Mouse (Mus musculus) frontal cortex, postnatal 25 days (tissue): ENCODE data around the gene Sppl3.
A peak's percentile ranks its signal among the peaks of the same experiment; 100 is the strongest.
"Not testable (repeated sequence)": the region's sequence is repeated elsewhere in the genome, so short reads cannot be mapped to it uniquely, and the experiment has no call there.

Experiments used
- DNase-seq, 2 experiments: peaks; one replicate each; pipeline ENCODE4 v3.0.0; 2022; ENCODE audit warnings: low spot score in 2 of 2

Gene Sppl3

DNA sequence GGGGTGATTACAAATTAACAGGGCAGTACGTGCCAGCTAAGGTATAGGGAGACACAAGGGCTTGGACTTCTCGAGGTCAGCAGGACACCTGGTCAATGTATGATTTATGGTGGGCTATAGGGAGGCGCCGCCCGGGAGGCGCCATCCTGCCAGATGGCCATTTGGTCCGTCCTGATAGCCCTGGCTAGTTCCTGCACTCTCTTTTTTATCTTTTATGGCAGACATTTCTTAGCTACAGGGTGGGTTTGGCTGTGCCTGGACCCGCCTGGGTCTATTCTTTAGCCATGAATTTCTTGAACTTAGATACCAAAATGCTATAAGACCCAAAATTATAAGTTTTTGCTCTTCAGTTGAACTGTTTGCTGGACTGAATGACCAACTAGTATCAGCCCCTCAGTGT is 62.4 kb downstream of the Sppl3 start:
- DNase-seq: not testable (repeated sequence)

DNA sequence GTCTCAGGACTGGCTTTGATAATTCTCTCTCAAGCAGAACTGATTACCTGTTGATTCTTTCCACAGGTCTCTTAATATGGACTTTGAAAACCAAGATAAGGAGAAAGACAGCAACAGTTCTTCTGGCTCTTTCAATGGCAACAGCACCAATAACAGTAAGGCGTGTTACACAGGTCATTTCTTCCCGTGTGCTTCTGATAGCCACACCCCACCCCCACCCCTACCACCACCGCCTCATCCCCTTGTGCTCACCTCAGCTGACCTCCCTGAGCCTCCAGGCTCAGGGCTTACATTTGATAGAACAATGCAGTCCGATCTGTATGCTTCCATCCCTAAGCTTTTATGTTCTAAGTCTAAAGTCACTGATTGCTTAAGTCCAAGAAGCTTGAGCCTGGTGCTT is 63.8 kb downstream of the Sppl3 start:
- DNase-seq: no peak

DNA sequence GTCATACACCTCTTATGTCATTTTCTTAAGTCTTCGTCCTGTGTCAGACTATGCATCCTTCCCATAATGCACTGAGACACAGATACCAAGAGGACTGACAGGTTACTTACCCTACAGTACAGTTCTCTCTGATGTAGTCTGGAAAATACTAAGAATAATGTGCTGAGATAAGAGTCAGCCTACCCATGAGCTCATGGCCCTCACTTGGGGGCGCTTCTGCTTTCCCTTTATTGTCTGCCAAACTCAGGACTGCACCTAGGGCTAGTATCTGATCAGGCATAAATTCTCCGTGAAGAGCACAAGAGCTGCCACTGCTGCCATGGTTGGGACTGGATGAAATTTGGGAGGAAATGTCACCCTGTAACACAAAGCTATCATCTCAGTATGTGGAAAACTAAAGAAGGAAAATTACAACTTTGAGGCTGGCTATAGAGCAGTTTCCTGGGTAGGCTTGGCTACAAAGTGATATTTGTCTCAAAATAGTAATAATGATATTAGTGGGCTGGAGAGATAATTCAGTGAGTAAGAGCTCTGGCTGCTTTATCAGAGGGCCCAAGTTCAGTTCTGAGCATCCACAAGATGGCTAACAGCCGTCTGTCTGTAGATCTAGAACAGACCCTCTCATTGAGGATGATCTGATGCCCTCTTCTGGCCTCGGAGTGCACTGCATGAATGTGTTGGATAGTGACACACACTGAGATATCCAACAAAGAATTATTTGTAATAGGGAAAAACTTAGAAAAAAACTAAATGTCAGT is 65.4 kb downstream of the Sppl3 start:
- DNase-seq: peak; percentile 39 to 56

DNA sequence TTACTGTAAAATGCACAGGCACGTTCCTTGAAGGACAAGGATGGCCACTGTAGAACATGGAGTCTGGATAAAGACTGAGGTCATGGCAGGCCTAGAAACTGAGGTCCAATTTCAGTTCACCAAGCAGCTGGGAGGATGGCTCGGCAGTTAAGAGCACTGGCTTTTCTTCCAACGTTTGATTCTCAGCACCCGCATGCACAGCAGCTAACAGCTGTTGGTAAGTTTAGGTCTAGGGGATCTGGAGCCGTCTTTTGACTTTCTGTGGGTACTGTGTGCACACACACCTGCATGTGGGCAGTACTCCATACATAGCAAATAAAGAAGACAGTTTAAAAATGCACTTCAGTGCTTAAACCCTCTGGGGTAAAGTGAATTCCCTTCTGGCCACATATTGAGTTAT is 70.7 kb downstream of the Sppl3 start:
- DNase-seq: no peak

DNA sequence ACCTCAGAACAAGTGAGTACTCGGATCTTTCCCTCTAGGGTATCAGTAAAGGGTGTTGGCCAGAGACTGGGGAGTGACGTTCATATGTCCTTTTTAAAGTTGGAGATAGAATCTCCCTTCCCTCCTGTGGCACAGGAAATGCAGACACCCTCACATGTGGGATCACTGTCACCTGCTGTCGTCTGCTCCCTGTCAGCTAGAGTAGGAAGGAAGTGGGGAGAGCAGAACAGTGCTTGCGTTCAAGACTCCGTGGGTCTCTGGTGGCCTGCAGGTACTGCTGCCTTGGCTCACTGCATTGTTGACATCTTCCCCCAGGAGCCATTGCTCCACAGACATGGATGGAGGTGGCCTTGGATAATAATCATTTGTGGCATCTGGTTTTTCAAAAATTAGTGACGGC is 72.6 kb downstream of the Sppl3 start:
- DNase-seq: no peak

DNA sequence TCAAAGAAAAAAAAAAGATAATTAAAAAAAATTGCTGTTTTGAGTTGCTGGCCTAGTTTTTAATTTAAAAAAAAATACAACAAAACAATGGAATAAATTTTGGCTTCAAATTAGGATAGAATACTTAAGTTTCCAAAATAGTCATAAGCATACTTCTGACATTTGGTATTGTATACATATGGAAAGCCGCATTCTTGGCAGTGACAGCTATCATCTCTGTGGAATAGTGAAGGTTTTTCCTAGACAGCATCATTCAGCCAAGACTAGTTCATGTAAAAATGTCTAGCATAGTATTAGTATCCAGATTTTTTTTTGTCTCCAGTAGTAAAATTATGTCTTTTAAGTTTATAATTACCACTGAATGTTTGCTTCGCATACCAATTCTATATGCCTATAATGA is 74.7 kb downstream of the Sppl3 start:
- DNase-seq: no peak

DNA sequence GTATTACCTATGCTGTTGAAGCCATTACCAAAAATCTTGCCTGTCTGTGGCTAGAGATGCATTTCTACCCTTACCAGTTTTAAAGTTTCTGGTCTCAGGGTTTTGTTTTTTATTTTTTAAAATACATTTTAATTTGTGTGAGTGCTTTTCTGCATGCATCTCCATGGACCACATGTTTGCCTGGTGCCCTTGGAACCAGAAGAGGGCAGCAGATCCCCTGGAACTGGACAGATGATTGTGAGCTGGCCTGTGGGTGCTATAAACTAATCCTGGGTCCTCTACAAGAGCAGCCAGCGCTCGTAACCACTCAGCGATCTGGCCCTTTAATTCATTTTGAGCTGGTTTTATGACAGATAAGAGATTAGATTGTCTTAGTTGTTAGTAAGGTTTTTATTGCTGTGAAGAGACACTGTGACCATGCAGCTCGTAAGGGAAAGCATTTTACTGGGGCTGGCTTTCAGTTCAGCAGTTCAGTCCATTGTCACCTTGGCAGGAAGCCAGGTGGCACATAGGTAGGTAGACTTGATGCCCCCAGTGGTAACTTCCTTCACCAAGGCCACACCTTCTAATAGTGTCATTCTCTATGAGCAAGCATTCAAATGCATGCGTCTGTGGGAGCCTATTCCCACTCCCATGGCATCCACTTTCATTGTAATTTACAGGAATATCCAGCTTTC is 78.8 kb downstream of the Sppl3 start:
- DNase-seq: no peak

DNA sequence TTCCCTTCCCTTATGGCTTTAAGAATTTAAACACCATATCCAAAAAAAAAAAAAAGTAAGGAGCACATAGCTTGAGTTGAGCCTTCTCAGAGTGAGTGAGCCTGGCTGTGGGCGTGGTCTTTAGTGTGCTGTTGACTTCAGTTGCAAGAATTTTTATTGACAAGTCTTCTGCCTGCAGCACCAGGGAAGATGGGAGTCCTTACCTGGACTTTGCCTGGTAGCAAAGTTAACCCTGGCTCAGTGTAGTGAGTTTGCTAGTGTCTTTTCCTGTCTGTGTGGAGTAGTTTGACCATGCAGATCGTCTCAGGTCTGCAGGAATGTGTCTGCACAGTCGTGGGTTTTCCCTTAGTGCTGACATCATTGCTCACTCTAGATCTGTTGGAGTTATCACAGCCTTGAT is 80.1 kb downstream of the Sppl3 start:
- no peak for DNase-seq

DNA sequence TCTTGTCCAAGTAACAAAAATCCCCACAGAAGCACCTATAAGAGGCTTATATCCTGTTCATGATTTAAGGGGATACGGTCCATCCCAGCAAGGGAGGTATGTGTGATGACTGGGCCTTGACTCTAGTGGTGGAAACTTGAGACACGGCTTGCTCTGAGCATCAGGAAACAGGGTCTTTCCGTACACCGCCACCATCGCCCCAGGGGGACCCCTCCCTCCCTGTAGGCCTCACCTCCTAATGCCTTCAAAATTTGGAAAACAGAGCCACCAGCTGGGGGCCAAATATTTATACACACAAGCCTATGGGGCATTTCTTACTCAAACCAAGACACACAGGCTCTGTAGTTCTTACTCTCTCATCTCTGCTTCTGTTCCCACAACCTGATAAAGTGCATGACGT is 80.8 kb downstream of the Sppl3 start:
- no peak for DNase-seq

DNA sequence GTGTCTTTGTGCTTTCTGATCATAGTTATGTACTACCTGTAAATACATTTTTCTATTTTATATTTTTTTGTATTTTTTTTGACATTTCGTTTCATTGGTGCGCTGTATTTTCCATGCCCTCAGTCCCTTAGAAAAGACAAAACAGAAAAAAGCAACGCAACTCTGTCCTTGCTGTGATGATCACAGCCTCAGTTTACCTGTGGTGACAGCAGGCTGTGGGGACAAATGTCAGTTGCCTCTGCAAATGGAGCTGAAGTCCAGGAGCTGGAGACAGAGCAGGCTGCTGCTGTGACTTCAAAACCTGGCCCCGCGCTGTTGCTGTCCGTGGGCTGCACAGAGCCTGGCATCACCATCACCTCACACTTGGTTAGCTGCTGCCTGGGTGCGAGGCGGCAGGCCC is 87.3 kb downstream of the Sppl3 start, which contains the start of gene Gm10401:
TSS of gene Gm10401 (minus strand) at position 101 of the 400 bp plus-strand sequence.
- no peak for DNase-seq

DNA sequence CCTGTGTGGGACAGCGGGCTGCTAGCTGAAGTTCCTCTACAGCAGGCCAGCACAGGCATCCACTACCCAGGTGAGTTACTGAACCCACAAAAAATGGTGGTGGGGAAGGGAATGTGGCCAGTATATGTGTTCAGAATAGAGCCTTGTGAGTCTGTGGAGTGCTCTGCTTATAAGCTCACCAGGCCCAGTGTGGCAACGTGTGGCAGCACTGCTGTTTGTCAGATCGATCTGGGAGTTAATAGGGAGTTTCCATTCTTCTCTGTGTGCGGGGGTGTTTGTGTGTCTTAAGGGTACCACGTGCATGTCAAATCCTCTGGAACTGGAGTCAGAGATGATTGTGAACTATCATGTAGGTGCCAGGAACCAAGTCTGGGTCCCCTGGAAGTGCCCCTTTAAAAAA is 88.6 kb downstream of the Sppl3 start:
- DNase-seq: no peak

DNA sequence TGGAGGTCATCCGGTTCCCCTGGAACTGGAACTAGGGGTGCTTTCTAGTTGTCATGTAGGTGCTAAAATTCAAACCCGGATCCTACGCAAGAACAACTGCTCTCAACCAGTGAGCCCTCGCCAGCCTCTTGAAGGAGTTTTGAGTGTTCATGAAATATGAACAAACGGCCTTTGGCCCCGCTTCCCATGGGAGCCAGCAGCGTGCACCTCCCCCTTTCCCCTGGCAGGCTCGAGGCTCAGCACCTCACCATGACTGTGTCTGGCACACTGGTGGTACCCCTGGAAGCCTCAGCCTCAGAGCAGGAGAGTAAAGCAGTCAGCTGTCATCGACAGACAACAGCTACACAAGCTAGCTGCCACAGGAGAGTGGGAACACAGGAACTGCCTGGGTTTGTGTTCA is 89.1 kb downstream of the Sppl3 start:
- DNase-seq: no peak

DNA sequence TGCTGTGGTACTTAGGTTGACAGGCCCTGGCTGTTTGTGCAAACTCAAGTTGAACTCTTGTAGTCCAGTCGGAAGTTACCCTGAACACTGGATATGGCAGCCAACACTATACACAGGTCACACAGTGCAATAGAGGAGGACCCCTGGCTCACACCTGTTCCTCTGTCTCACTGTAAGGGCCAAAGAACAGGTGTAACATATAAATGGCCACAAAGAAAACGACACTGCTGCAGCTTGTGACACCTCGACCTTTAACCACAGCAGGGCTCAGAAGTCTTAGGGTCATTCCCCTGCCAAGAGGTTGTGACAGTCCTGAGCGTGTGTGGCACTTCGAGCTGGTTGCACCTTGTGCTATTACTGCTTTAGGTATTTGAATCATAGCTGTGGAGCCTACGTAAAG is 89.5 kb downstream of the Sppl3 start:
- DNase-seq: no peak

DNA sequence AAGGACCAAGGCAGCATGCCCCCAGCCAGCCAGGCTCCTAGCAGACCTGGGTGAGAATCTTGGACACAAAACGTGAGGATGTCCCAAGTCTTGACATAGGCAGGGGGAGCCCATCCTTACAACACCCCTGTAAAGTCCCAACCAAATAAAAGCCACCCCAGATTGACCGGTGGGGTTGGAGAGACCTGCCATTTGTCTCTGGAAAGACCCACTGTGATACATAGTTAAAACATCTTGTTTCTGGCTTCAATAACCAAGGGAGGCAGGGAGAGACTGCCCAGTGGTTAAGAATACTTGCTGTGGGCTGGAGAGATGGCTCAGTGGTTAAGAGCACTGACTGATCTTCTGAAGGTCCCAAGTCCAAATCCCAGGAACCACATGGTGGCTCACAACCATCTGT is 91.3 kb downstream of the Sppl3 start:
- DNase-seq: no peak

DNA sequence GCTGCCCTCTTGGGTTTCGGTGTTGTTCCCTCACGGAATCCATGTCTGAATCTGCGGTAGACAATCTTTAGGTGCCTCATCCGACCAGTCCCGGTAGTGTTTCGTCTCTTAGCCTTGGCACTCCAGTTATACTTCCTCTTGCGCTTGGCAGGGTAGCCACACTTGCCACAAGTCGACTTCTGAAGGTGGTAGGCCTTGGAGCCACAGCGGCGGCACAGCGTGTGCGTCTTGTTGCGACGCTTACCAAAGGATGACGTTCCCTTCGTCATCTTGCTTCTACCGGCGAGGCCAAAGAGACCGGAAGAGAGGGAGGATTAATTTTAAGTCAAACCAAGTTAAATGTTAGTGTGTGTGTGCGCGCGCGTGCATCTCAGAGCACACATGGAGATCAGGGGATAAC is 92.3 kb downstream of the Sppl3 start:
- not testable (repeated sequence) for DNase-seq

DNA sequence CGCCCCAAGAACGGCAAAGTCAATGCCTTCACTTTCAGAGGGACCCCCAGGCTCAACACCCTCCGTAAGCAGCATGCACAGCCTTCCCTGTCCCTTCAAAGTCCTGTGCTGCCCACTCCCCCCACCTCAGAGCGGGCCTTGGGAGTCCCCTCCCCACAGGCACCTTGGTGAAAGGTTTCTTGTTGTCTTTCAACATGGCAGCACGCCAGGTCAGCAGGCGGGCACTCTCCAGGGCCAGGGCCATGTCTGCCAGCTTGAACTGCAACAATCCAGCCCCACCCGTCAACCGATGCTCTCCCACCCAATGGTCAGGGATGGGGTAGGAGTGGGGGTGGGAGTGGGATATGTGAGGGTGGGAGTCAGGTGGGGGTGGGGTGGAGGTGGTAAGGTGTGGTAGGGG is 100.2 kb downstream of the Sppl3 start:
- no peak for DNase-seq

DNA sequence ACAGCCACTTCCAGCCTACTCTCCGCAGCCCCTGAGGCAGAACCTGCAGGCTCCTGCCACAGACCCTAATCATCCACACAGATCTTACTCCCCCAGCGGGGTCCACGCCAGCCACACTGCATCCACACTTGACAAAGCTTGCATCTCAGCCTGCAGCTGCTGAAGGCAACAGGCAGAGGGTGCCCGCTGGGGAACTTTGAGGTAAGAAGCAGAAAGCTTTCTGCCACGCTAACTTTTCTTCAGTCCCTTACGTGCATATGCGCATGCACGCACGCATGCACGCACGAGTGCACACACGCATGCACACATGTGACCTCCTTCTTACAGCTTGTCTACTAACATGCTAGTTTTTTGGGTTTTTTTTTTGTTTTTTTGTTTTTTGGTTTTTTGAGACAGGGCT is 102.3 kb downstream of the Sppl3 start:
- no peak for DNase-seq

DNA sequence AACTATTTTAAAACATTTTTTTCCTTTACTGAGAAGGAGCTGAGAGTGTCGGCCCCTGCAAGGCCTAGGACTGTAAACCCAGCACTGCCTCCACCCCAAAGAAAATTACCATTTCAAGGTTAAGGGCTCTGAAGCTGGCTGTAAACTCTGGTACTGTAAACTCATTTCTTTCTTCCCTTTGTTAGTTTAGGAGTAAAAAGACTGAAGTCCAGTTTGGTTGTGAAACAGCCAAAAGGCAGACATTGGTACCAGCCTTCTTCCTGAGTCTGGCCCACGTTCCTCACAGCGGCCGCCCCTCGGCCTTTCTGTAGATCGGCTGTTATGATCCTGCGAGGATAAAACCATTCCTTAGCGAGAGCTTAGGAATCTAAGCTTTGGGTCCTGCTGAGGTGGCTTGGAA is 103.6 kb downstream of the Sppl3 start:
- DNase-seq: no peak

DNA sequence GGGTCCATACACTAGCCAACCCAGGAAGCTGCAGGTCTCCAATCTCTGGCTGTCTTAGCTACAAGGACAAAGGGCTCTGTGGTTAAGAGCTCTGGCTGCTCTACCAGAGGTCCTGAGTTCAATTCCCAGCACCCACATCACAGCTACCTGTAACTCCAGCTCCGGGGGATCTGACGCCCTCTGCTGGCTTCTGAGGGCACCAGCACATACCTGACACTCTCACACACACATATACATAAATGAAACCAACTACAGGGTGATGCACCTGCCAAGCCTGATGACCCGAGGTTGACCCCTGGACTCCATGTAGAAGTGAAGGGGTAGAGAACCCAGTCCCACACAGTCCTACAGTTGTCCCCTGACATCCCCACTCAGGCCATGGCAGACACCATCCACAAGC is 105.5 kb downstream of the Sppl3 start:
- DNase-seq: no peak

DNA sequence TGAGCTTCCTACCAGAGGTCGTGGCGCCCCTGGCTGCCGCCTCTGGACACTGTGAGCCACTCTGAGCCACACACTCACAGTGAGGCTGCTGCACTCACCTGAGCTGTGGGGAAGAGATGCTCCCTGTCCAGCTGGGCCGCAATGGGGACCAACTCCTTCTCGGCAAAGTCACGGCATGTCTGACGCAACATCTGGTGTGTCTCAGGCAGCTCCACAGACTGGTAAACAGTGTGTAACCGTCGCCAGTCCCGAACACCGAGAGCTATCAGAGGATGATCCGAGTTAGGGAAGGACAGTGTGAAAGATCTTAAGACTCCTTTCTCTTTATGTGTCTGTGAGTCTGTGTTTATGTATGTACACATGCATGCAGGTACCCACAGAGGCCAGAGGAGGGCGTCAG is 106.5 kb downstream of the Sppl3 start:
- DNase-seq: no peak

DNA sequence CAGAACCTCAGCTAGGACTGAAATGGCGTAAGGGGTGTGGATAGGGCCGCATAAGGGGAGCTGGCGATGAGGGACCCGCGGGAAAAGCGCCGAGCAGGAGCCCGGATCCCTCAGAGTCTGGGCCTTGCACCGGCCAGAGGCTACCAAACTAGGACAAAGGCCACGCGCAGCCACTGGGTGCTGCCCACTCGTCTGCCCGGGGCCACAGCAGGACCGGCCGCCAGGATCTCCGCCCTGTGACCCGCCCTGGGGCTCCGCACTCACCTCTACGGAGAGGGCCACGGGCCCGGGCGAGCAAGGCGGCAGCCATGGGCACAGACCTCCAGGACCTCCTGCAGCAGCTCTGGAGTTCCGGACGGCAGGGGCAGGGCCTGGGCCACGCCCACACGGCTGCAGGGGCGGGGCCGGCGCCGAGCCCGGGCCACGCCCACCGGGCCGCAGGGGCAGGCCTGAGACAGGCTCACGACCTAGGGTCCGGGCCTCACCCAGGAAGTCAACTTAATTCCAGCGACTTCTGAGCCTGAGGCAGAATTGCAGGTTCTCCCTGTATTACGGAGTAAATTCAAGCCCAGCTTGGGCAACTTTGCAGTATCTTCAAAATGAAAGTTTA is 108.1 kb downstream of the Sppl3 start, which contains the start of gene Acads:
TSS of gene Acads (minus strand) at position 386 of the 610 bp plus-strand sequence.
- DNase-seq: peak in 1 of 2 experiments; percentile 27

DNA sequence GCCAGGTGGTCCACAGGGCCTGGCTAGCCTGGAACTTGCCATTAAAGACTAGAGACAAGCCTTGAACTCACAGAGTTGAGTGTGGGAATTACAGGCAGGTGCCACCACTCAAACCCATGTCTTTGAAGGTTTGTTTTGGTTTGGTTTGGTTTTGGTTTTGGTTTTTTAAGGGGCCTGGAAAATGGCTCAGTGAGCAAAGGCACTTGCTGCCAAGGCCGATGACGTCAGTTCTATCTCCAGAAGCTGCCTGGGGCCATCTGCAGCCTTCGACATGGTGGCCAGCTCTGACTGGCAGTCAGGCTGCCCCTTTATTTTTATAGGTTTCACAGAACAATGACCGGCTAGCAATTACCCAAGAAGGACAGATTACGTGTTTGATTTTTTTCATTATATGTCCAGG is 110.0 kb downstream of the Sppl3 start:
- DNase-seq: no peak

DNA sequence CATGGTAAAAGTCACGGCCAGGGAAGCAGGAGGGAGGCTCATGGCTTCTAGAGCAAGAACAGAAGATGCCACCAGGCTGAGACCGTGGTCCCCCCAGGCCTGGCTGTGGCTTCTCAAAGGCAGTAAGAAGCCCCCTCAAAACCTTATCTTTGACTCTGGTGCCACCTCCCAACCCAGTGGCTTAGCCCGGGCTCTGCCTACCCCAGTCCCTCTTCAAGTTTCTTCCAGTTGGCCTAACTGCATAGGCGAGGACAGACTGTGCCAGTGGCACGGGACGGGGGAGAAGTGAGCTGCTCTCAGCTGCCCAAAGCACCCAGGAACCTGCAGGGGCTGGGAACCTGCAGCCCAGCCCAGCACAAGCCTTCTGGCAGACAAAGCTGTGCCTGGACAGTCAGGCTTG is 113.8 kb downstream of the Sppl3 start:
- no peak for DNase-seq
